Mouse (Mus musculus) midbrain, embryonic 10.5 days (tissue): Measurements from ENCODE around the gene Nav1. TPM values are rescaled to one million over a fixed set of nuclear protein-coding genes. Genes with fewer than 3 reads are reported as not detected.

ENCODE experiments used
- DNase-seq: peaks from one replicate; pipeline ENCODE4 v3.0.0-alpha.2; 2017; ENCODE audit warnings: low spot score
- H3K27ac ChIP-seq: fragments of 300-500 bp; sonication (generic); replicated peaks from 2 replicates; pipeline ENCODE4 v1.5.1; 2016; ENCODE audit warnings: mild to moderate bottlenecking
- H3K27me3 ChIP-seq: fragments of 300-500 bp; sonication (generic); 2 replicates; pipeline ENCODE4 v1.6.1; 2016; ENCODE audit warnings: low read depth, mild to moderate bottlenecking; ENCODE audit not compliant: poor library complexity, severe bottlenecking
- H3K36me3 ChIP-seq: fragments of 300-500 bp; sonication (generic); 2 replicates; pipeline ENCODE4 v1.6.1; 2016; ENCODE audit warnings: mild to moderate bottlenecking, moderate library complexity
- H3K4me1 ChIP-seq: fragments of 300-500 bp; sonication (generic); 2 replicates; pipeline ENCODE4 v1.6.1; 2016
- H3K4me3 ChIP-seq: fragments of 300-500 bp; sonication (generic); 2 replicates; pipeline ENCODE4 v1.5.1; 2016; ENCODE audit warnings: mild to moderate bottlenecking, moderate library complexity
- H3K9me3 ChIP-seq: fragments of 300-500 bp; sonication (generic); replicated peaks from 2 replicates; pipeline ENCODE4 v1.6.1; 2016; ENCODE audit warnings: mild to moderate bottlenecking
- WGBS: fragments of 180-500 bp; shearing (Covaris S2); methylation state at CpG from one replicate; pipeline ENCODE4 v1.1.7; 2016; 5-methylcytosine and 5-hydroxymethylcytosine counted together
- polyA plus RNA-seq: library from polyadenylated mRNA; unstranded; fragments of >200 nt; fragmentation: Nextera tagmentation; extraction: Ambion mirVana; gene quantifications from 2 replicates; pipeline ENCODE4 v1.2.1, GENCODE M21; 2016

Nav1 gene
- polyA plus RNA-seq, 1 experiment from 2014 or later: 14.5 TPM

DNA sequence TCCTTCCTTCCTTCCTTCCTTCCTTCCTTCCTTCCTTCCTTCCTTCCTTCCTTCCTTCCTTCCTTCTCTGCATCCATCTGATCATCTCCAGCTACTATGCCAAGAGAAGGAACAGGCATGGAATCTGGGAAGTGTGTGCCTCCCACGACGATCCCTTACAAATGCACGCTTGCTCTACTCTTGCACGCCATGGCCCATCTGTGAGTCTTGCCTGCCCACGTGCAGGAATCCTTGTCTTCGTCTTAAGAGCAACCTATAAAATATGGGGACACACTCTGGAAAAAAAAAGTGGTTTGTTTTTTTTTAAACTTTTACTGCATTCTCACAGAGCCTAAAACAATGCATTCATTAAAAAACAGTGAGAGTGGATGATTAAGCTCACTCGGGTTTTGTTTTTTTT, 40.5 kb downstream of the Nav1 start:
- H3K4me3 ChIP-seq: no peak overlapping the region
- peaks cover 44% of the 10 kb centered on the region for H3K4me1 ChIP-seq
- no peak overlapping the region for H3K27ac ChIP-seq
- DNase-seq: no peak
- H3K36me3 ChIP-seq: no peaks in the 10 kb centered on the region
- no peaks in the 10 kb centered on the region for H3K9me3 ChIP-seq
- H3K27me3 ChIP-seq: no peaks in the 10 kb centered on the region
- 85% methylated on average over 7 of the region's 7 CpGs for WGBS

DNA sequence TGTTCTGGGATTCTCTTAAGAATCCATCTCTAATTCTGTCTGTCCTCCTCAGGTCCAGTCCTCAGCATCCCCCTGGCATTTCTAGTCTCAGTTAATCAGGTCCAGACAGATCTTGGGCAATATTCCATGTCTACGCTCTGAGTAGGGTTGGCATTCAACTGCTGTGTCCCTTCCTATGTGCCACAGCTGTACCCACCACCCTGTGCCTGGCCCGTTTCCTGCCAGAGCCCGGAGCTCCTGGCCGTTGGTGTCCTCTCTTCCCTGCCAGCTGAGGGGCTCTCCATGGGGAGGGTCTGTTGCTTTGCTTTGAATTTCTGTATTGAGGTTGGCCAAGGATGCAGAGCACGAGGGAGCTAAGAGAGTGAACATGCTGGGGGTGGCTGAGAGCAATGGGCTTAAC, 41.3 kb downstream of the Nav1 start:
- Histone ChIP-seq H3K36me3 (no peaks in the 10 kb centered on the region), H3K27me3 (no peaks in the 10 kb centered on the region), H3K9me3 (no peaks in the 10 kb centered on the region), H3K4me1 (peaks cover 52% of the 10 kb centered on the region), H3K27ac (peak overlapping the region; percentile 68; the same call in 1 of the 2 replicates), H3K4me3 (no peak overlapping the region)
- WGBS: 88% methylated on average over 5 of the region's 5 CpGs
- DNase-seq: no peak

DNA sequence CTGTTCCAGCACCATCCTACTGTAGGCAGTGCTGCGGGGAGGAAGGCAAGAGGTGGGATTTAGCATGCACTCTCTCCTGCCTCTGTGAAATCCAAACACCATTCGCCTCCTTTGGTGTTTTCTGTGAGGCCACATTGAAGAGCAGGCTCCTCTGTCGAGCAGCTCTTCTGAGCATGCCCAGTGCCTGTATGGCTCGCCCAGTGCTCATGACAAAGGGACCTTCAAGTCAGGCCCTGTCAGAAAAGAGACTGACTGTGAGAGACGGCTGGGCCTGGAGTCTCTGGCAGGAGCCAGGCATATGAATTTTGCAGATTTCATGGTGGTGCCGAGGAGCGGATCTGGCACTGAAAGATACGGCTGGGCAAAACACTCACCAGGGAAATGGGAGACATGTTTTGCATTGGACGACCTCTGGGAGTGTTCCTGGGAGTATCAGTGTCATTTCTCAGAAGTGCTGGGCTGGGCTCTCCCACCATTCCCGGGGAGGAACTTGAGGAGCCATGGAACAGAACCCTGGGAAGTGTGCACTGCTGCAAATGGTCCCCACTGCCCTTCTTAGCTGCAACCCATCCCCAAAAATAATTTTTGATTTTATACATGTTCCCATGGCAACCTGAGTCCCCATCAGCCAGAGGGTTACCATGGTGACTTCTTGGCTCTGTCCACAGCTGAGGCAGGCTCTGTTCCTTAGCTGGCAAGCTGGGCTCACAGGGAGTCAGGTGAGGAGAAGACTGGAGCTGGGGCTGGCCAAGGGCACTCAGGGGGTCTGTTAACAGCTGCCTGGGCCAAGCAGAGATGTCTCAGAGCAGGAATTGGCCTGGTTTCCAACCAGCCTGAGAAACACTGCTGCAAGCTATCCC, 42.2 kb downstream of the Nav1 start:
- DNase-seq: peak; percentile 41
- no peaks in the 10 kb centered on the region for H3K36me3 ChIP-seq
- WGBS: 41% methylated on average over 10 of the region's 10 CpGs
- peaks cover 57% of the 10 kb centered on the region for H3K4me1 ChIP-seq
- H3K27ac ChIP-seq: peak overlapping the region; percentile 68
- no peaks in the 10 kb centered on the region for H3K9me3 ChIP-seq
- H3K4me3 ChIP-seq: no peak overlapping the region
- H3K27me3 ChIP-seq: no peaks in the 10 kb centered on the region

DNA sequence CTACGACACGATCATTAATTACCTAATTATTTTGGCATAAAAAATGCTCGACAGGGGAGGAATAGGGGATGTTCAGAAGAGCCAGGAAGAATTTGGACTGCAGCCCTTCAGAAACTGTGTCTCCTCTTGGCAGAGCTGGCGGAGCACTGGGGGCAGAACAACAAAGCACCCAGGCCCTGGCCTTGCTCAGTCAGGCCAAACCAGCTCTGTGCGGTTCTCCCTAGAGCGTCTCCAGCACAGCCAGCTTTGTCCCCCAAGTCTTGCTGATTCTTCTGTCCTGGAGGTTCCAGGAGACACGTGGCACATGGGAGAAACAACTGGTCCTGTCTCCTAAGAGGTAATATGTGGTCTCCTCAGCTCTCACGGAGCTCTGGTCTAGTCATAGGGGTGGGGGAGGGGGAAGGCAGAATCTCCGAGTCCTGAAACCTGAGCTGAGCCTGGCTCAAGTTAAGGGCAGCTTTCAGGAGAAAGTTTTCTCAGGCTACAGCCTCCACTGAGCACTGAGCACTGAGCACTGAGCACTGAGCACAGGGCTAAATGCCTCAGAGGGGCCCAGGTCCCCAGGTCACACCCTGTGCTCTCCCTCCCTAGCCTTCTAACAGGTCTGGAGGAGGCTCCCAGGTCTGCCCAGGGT, 43.2 kb downstream of the Nav1 start:
- peaks cover 57% of the 10 kb centered on the region for H3K4me1 ChIP-seq

DNA sequence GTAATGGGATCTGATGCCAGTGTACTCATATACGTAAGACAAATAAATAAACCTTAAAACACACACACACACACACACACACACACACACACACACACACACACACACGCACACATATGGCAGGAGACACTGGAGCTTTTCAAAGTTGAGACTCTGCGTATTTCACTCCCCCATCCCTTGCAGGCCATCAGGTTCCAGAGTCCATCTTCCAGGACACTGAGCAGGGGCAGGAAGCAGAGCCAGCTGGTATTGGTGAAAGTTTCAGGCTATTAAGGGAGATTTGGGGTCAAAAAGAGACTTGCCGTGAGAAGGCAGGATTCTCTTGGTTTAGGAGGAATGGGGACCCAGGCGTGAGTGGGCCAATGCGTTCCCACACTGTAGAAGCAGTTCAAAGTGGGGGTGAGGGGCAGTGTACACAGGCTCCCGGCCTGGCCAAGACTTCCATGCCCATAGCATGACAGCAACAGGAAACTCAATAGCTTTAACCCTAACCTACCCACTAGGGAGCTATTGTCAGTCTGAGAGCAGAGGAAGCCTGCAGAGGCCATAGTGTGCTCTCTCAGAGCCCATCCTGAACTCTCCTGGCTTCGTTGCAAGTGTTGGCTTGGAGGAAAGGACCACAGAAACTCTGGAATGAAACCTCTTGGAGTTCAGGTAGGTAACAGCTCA, 44.0 kb downstream of the Nav1 start:
- DNase-seq: no peak
- Histone ChIP-seq H3K4me1 (peaks cover 57% of the 10 kb centered on the region), H3K4me3 (no peak overlapping the region), H3K36me3 (no peaks in the 10 kb centered on the region), H3K27me3 (no peaks in the 10 kb centered on the region), H3K9me3 (no peaks in the 10 kb centered on the region), H3K27ac (peak overlapping the region; percentile 68; the same call in 1 of the 2 replicates)
- WGBS: 76% methylated on average over 8 of the region's 8 CpGs

More for the DNA sequence above, 43.2 kb downstream of the Nav1 start:
- H3K4me3 ChIP-seq: no peak overlapping the region
- no peaks in the 10 kb centered on the region for H3K9me3 ChIP-seq
- no peaks in the 10 kb centered on the region for H3K36me3 ChIP-seq
- H3K27ac ChIP-seq: peak overlapping the region; percentile 68
- DNase-seq: no peak
- H3K27me3 ChIP-seq: no peaks in the 10 kb centered on the region
- 37% methylated on average over 9 of the region's 9 CpGs for WGBS

DNA sequence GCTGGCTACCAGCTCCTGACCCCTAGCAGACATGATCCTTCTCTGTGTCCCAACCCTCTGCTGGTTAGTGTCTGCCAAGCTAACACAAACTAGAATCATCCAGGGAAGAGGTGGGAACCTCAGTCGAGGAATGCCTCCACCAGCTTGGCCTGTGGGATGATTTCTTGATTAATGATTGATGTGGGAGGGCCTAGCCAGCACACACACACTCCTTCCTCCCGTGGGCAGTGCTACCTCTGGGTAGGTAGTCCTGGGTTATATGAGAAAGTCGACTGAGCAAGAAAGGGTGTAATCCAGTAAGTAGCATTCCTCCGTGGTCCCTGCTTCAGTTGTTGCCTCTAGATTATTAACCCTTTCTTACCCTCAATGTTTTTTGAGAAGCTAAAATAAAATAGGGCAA, 45.0 kb downstream of the Nav1 start:
- Histone ChIP-seq H3K4me1 (peaks cover 57% of the 10 kb centered on the region), H3K27ac (no peak overlapping the region), H3K4me3 (no peak overlapping the region), H3K36me3 (no peaks in the 10 kb centered on the region), H3K27me3 (no peaks in the 10 kb centered on the region), H3K9me3 (no peaks in the 10 kb centered on the region)
- WGBS: 43% methylated on average over 4 of the region's 4 CpGs
- DNase-seq: no peak

DNA sequence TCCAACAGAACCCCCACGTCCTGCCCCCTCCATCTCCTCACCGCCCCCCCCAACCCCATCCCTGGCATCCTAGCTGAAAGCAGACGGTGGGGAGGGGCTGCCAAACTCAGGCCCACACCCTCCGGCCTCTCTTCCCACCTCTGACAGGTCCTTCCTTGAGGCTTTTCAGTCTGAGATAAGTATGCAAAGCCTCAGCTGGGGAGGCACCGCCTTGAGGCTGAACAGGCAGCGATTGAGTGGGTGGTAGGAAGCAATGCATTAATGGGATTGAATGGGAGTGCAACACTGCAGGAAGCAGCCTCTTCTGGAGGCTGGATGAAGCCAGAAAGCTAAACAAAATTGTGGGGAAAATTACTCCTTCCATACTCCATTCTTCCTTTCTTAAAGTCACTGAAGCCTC, 45.8 kb downstream of the Nav1 start:
- H3K27ac ChIP-seq: peak overlapping the region; percentile 30; the same call in 1 of the 2 replicates
- H3K4me1 ChIP-seq: peaks cover 62% of the 10 kb centered on the region

DNA sequence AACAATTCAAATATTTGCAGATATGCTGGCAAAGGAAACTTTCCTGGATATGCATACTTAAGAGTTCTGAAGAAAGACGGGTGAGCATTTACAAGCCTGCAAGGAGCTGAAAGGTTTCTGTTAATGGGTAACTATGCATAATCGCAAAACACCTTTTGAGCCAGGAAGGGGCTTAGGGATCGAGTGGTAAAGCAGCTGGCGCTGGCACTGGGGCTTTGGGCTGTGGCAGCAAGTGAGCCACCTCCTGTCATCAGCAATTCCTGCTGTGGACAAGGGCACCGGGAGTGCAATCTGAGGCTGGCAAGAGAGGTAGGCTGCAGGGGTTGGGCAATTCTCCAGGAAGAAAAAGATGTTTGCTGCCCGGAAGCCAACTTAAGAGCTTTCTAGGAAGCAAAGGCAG, 49.1 kb downstream of the Nav1 start:
- H3K4me1 ChIP-seq: peaks cover 64% of the 10 kb centered on the region
- no peaks in the 10 kb centered on the region; the same call in 1 of the 2 replicates for H3K27me3 ChIP-seq

More for the DNA sequence above, 45.8 kb downstream of the Nav1 start:
- no peaks in the 10 kb centered on the region for H3K9me3 ChIP-seq
- 15% methylated on average over 5 of the region's 6 CpGs for WGBS
- H3K36me3 ChIP-seq: no peaks in the 10 kb centered on the region
- no peak for DNase-seq
- no peaks in the 10 kb centered on the region for H3K27me3 ChIP-seq
- H3K4me3 ChIP-seq: no peak overlapping the region

DNA sequence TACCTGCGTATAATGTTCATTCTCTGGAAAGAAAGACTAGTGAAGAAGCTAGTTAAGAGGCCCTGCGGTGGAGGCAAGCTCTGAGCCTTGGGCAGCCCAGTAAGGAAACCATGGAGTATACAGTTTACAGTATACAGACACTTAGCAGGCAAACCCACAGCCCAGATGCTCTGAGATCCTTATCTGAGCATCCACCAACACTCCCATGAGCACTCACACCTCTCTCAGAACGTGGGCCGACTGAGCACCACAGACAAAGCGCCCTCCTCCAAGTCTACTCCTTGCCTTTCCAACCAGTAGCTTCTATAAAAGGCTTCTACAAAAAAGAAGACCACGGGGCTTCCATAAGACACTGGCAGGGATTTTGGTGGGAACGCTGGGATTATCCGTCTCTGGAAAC, 51.2 kb downstream of the Nav1 start:
- DNase-seq: no peak
- peaks cover 65% of the 10 kb centered on the region for H3K4me1 ChIP-seq
- no peak overlapping the region for H3K27ac ChIP-seq
- no peaks in the 10 kb centered on the region; the same call in 1 of the 2 replicates for H3K27me3 ChIP-seq
- no peak overlapping the region for H3K4me3 ChIP-seq
- no peaks in the 10 kb centered on the region for H3K36me3 ChIP-seq
- H3K9me3 ChIP-seq: no peaks in the 10 kb centered on the region
- WGBS: 82% methylated on average over 8 of the region's 8 CpGs

More for the DNA sequence above, 49.1 kb downstream of the Nav1 start:
- WGBS: 65% methylated on average over 6 of the region's 6 CpGs
- no peak overlapping the region for H3K4me3 ChIP-seq
- H3K36me3 ChIP-seq: no peaks in the 10 kb centered on the region
- H3K9me3 ChIP-seq: no peaks in the 10 kb centered on the region
- H3K27ac ChIP-seq: no peak overlapping the region
- DNase-seq: no peak

DNA sequence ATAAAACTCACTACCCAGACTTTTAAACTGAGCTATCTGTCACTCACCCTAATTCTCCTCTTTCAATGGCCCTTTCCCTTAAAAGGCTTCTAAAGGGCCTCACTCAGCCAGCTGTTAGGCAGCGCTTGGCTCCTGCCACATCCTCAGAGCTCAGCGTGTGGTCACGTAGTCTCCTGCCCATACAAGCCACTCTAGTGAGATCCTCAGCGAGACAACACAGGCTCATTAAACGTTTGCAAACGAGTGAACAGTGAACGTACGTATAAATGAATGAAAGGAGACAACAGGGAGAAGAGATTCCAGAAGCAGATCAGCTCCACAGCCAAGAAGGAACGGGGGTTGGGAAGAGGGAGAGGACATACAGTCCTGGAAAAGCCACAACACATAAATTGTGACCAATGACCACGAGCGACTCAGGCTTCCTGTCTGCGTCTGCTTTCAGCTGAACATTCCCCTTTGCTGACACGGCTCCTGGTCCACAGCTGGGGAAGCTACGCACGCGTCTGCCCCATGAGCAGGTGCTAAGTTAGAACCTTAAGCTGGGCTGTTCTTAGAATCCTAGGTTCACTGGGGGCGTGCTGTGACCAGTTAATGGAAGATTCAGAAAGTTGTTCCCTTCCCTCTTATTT, 52.3 kb downstream of the Nav1 start:
- 19% methylated on average over 17 of the region's 17 CpGs for WGBS
- Histone ChIP-seq H3K4me3 (0 out of 2 replicates have a peak overlapping the region, but pooled peaks have one; percentile 3), H3K9me3 (no peaks in the 10 kb centered on the region), H3K36me3 (no peaks in the 10 kb centered on the region), H3K27ac (peak overlapping the region; percentile 67), H3K27me3 (no peaks in the 10 kb centered on the region; the same call in 1 of the 2 replicates), H3K4me1 (peaks cover 69% of the 10 kb centered on the region)
- peak; percentile 44 for DNase-seq

DNA sequence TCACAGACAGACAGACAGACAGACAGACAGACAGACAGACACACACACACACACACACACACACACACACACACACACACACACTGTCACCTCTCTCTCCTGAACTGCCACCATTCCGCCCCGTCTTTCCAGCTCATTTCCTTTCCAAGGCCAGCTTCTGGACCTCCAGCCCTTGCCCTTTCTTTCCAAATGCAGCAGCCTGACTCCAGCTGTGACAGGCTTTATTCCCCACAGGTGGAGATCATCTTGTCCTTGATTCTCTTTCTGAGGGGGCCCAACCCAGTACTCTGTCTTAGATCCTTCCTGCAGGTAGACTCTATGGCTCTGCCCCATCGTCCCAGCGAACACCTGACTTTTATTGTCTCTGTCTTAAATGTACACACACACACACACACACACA, 53.5 kb downstream of the Nav1 start:
- H3K4me1 ChIP-seq: peaks cover 80% of the 10 kb centered on the region
- no peaks in the 10 kb centered on the region; the same call in 1 of the 2 replicates for H3K27me3 ChIP-seq
- no peaks in the 10 kb centered on the region for H3K9me3 ChIP-seq
- DNase-seq: no peak
- peak overlapping the region; percentile 46; the same call in 1 of the 2 replicates for H3K27ac ChIP-seq
- H3K36me3 ChIP-seq: no peaks in the 10 kb centered on the region
- no peak overlapping the region for H3K4me3 ChIP-seq
- WGBS: 25% methylated on average over 4 of the region's 4 CpGs

DNA sequence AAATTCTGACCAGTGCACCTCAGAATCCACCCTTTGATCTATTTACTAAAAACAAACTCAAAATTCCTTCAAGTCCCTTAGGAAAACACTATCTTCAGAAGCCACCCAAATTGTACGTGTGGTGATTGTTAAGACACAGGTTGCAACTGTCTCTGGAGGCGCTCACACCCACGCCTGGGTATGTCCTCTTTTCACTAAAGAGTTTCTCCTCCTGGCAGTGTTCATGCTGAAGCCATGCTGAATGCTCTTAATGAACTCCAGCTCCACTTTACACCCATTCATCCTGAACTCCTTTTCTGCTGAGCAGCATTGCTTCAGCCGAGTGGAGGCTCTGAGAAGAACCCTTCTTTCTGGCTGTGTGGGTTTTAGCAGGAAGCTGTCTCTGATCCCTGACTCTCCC, 53.9 kb downstream of the Nav1 start:
- H3K4me3 ChIP-seq: no peak overlapping the region
- peaks cover 82% of the 10 kb centered on the region for H3K4me1 ChIP-seq
- no peaks in the 10 kb centered on the region; the same call in 1 of the 2 replicates for H3K27me3 ChIP-seq
- H3K36me3 ChIP-seq: no peaks in the 10 kb centered on the region
- H3K27ac ChIP-seq: peak overlapping the region; percentile 46; the same call in 1 of the 2 replicates
- no peak for DNase-seq
- no peaks in the 10 kb centered on the region for H3K9me3 ChIP-seq
- 56% methylated on average over 4 of the region's 4 CpGs for WGBS
